Comparison of ENCODE assay signal across 9 mouse cellular contexts in the genomic region with DNA sequence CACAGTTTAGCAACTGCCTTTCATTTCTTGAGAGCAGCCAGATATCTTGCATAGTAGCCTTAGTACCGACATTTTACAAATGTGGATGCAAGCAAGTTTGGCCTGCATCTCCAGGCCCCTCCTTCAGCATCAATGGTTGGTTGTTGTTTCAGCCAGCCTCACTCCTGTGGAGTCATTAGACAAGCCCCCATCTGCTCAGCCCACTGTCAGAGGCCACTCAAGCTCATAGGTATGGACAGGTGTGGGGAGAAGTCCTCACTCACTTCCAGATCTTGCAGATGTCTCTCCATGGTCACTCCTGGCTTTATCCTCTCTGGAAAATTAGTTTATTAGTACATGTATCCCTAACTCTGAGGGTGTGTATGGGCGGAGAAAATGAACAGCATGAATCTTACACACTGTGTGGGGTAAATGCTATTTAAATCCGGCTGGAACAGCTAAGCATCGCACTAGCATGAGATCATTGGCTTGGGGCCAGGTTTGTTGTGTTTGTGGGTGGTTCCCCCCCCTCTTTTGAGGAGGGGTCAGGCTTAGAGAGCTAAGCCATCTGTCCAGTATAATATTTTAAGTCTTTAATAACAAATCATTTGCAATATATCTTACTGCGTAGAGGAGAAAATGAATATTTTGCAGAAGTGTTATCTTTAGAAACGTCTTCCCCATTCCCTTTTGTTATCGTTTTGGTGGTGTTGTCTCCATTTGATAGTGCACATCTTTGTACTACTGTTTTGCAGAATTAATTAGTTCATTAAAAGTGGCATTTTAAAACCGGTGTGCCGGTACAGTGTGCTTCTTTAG.
A peak's percentile ranks its signal among the peaks of the same experiment; 100 is the strongest.
DNase-seq lines count a peak whose midpoint lies in the region; ATAC-seq and TF ChIP-seq lines count a peak whose summit lies in the region.
"Had no signal": no experiment of that assay in that cellular context is flagged by ENCODE, and none has a peak within 500 bp of the region (broad histone marks: within the 10 kb centered on the region; RNA-seq: fewer than 3 reads in every experiment).

No protein-coding gene starts in this region.

- no peak overlapping the region for H3K4me2 ChIP-seq in kidney, embryonic 14.5 days (replicated peaks; ENCODE audit: low read depth, low read length)
- no peak overlapping the region for H3K4me2 ChIP-seq in midbrain, embryonic 15.5 days

- H3K9ac ChIP-seq in kidney, embryonic 14.5 days (ENCODE audit: low read depth, low read length): no peak overlapping the region
- H3K9ac ChIP-seq in midbrain, embryonic 15.5 days: no peak overlapping the region

- no peak overlapping the region for H3K4me3 ChIP-seq in kidney, embryonic 14.5 days (ENCODE audit: low read length)
- no peak overlapping the region for H3K4me3 ChIP-seq in cortical plate, adult 2 months (ENCODE audit: insufficient read depth, low read length)
- H3K4me3 ChIP-seq in midbrain, embryonic 15.5 days: no peak overlapping the region
- no peak overlapping the region for H3K4me3 ChIP-seq in thymus, adult 2 months (ENCODE audit: control insufficient read depth, insufficient read depth, low read length)
- no peak overlapping the region for H3K4me3 ChIP-seq in gastrocnemius, adult 2 months

- no peak for TF ChIP-seq POLR2A in cortical plate, adult 2 months (IDR thresholded peaks at IDR 0.05; ENCODE audit: extremely low read depth, insufficient read depth, low read length)
- no peak for TF ChIP-seq POLR2A in thymus, adult 2 months (IDR thresholded peaks at IDR 0.05; ENCODE audit: control insufficient read depth, extremely low read depth, insufficient read depth, low read length, poor library complexity)

- H3K4me1 ChIP-seq in kidney, embryonic 14.5 days (ENCODE audit: control insufficient read depth, insufficient read depth, low read length): peaks cover 18% of the 10 kb centered on the region
- H3K4me1 ChIP-seq in cortical plate, adult 2 months (ENCODE audit: control insufficient read depth, insufficient read depth, low read length): peaks cover 18% of the 10 kb centered on the region
- peaks cover 35% of the 10 kb centered on the region for H3K4me1 ChIP-seq in midbrain, embryonic 15.5 days
- H3K4me1 ChIP-seq in thymus, adult 2 months (replicated peaks; ENCODE audit: control insufficient read depth, insufficient read depth, low read length): 0 out of 2 replicates have a peak, but pooled peaks cover 4% of the 10 kb centered on the region

- DNase-seq in kidney, adult 11 months: no peak
- peak; percentile 81 for DNase-seq in layer of hippocampus, adult 11-12 months (ENCODE audit: low spot score)
- DNase-seq in spleen, postnatal 10 days (ENCODE audit: low spot score in 2 of 2): no peak
- DNase-seq in thymus, adult 2 months: no peak
- DNase-seq in gastrocnemius, adult 2 months: no peak
- DNase-seq: thymus, adult 18-20 months had no signal

- no peaks in the 10 kb centered on the region for H3K36me3 ChIP-seq in kidney, embryonic 14.5 days (ENCODE audit: control insufficient read depth, insufficient read depth, low read length)
- no peaks in the 10 kb centered on the region for H3K36me3 ChIP-seq in midbrain, embryonic 15.5 days (replicated peaks)
- no peaks in the 10 kb centered on the region for H3K36me3 ChIP-seq in thymus, adult 2 months (ENCODE audit: control insufficient read depth, insufficient read depth, low read length)

- H3K27ac ChIP-seq in kidney, embryonic 14.5 days (ENCODE audit: low read depth, low read length): no peak overlapping the region
- peak overlapping the region; percentile 25; the same call in 1 of the 2 replicates for H3K27ac ChIP-seq in cortical plate, adult 2 months (ENCODE audit: insufficient read depth, low read length)
- peak overlapping the region; percentile 57; the same call in 1 of the 2 replicates for H3K27ac ChIP-seq in midbrain, embryonic 15.5 days
- H3K27ac ChIP-seq in thymus, adult 2 months (ENCODE audit: control insufficient read depth, insufficient read depth, low read length): no peak overlapping the region
- no peak overlapping the region for H3K27ac ChIP-seq in gastrocnemius, adult 2 months

- intact Hi-C loops in gastrocnemius, adult 2 months (cut with DNase I): no loop called here

- no peaks in the 10 kb centered on the region for H3K9me3 ChIP-seq in kidney, embryonic 14.5 days (ENCODE audit: control insufficient read depth, low read length)
- no peaks in the 10 kb centered on the region for H3K9me3 ChIP-seq in midbrain, embryonic 15.5 days

- WGBS in kidney, embryonic 14.5 days: 62% methylated on average over 9 of the region's 9 CpGs
- 36% methylated on average over 9 of the region's 9 CpGs for WGBS in midbrain, embryonic 15.5 days
- WGBS in thymus, adult 2 months: 91% methylated on average over 9 of the region's 9 CpGs

- peak; percentile 57; the same call in 1 of the 2 replicates for ATAC-seq in kidney, embryonic 14.5 days (ENCODE audit: low FRiP score, low TSS enrichment)
- peak; percentile 59; the same call in 1 of the 2 replicates for ATAC-seq in midbrain, embryonic 15.5 days (replicated peaks)

- TF ChIP-seq CTCF in cortical plate, adult 2 months (IDR thresholded peaks at IDR 0.05; ENCODE audit: extremely low read depth, insufficient read depth, low read length): no peak
- no peak for TF ChIP-seq CTCF in thymus, adult 2 months (IDR thresholded peaks at IDR 0.05; ENCODE audit: borderline replicate concordance, control insufficient read depth, extremely low read depth, insufficient read depth, low read length, poor library complexity)
- TF ChIP-seq CTCF in gastrocnemius, adult 2 months (IDR thresholded peaks at IDR 0.05): no peak

- H3K27me3 ChIP-seq in kidney, embryonic 14.5 days (ENCODE audit: control insufficient read depth, insufficient read depth, low read length): no peaks in the 10 kb centered on the region
- H3K27me3 ChIP-seq in midbrain, embryonic 15.5 days (replicated peaks): no peaks in the 10 kb centered on the region
- H3K27me3 ChIP-seq in thymus, adult 2 months (ENCODE audit: control insufficient read depth, insufficient read depth, low read length): no peaks in the 10 kb centered on the region

Comparison
In these comparisons a context has a peak if more than half of its experiments do, and no peak if none do; other contexts are left out.
1. H3K27ac ChIP-seq: peak in cortical plate, adult 2 months (single experiment) and midbrain, embryonic 15.5 days (single experiment); none in kidney, embryonic 14.5 days (single experiment), thymus, adult 2 months (single experiment) and gastrocnemius, adult 2 months (single experiment).